Mouse (Mus musculus) lung, embryonic 16.5 days (tissue): Measurements from ENCODE around the gene Nolc1. TPM values are rescaled to one million over a fixed set of nuclear protein-coding genes. Genes with fewer than 3 reads are reported as not detected.

Source experiments
- ATAC-seq: fragments of 200-750 bp; cut with Nextera tagmentation; 2 replicates; pipeline ENCODE4 v1.8.0; 2017; ENCODE audit warnings: low read depth, mild to moderate bottlenecking, moderate library complexity
- H3K27ac ChIP-seq: fragments of 300-500 bp; sonication (generic); 2 replicates; pipeline ENCODE4 v1.5.1; 2014; ENCODE audit warnings: mild to moderate bottlenecking, control low read depth, low read length
- H3K27me3 ChIP-seq: fragments of 300-500 bp; sonication (generic); 2 replicates; pipeline ENCODE4 v1.6.1; 2014; ENCODE audit warnings: low read depth, low read length, mixed read lengths; ENCODE audit not compliant: control insufficient read depth, insufficient read depth
- H3K36me3 ChIP-seq: fragments of 300-500 bp; sonication (generic); 2 replicates; pipeline ENCODE4 v1.6.1; 2014; ENCODE audit warnings: low read length; ENCODE audit not compliant: control insufficient read depth, insufficient read depth
- H3K4me1 ChIP-seq: fragments of 300-500 bp; sonication (generic); replicated peaks from 2 replicates; pipeline ENCODE4 v1.6.1; 2014; ENCODE audit warnings: low read length, mixed read lengths; ENCODE audit not compliant: control insufficient read depth, insufficient read depth
- H3K4me2 ChIP-seq: fragments of 300-500 bp; sonication (generic); 2 replicates; pipeline ENCODE4 v1.6.1; 2014; ENCODE audit warnings: low read depth, low read length, control low read depth
- H3K4me3 ChIP-seq: fragments of 300-500 bp; sonication (generic); 2 replicates; pipeline ENCODE4 v1.5.1; 2014; ENCODE audit warnings: mild to moderate bottlenecking, low read length, control low read depth
- H3K9ac ChIP-seq: fragments of 300-500 bp; sonication (generic); 2 replicates; pipeline ENCODE4 v1.6.1; 2014; ENCODE audit warnings: low read length, control low read depth
- H3K9me3 ChIP-seq: fragments of 300-500 bp; sonication (generic); 2 replicates; pipeline ENCODE4 v1.6.1; 2016; ENCODE audit warnings: low read length; ENCODE audit not compliant: control insufficient read depth
- WGBS: fragments of 180-500 bp; shearing (Covaris S2); extraction: QIAGEN DNeasy Blood & Tissue Kit; methylation state at CpG from one replicate; pipeline ENCODE4 v1.1.7; 2014; 5-methylcytosine and 5-hydroxymethylcytosine counted together
- polyA plus RNA-seq: library from polyadenylated mRNA; unstranded; fragments of >200 nt; fragmentation: Nextera tagmentation; extraction: Ambion mirVana; gene quantifications from 2 replicates; pipeline ENCODE4 v1.2.1, GENCODE M21; 2015

Gene Nolc1
- polyA plus RNA-seq, 1 experiment from 2014 or later, result 66.2 TPM

- no peak overlapping the region for H3K4me3 ChIP-seq
- H3K9me3 ChIP-seq, result no peaks in the 10 kb centered on the region
- peaks cover 8% of the 10 kb centered on the region for H3K4me1 ChIP-seq
- no peak overlapping the region for H3K4me2 ChIP-seq
- H3K9ac ChIP-seq, result no peak overlapping the region
- 57% methylated on average over 4 of the region's 4 CpGs for WGBS
- H3K36me3 ChIP-seq, result no peaks in the 10 kb centered on the region
- H3K27me3 ChIP-seq, result no peaks in the 10 kb centered on the region
- peak overlapping the region; percentile 30; the same call in 1 of the 2 replicates for H3K27ac ChIP-seq
- ATAC-seq, result no peak
These were observed 26.5 kb upstream of the Nolc1 start for GRCm38 (mm10) chr19:46049129-46049528.

- H3K36me3 ChIP-seq, result no peaks in the 10 kb centered on the region
- no peak overlapping the region for H3K9ac ChIP-seq
- 63% methylated on average over 2 of the region's 2 CpGs for WGBS
- no peak overlapping the region for H3K4me3 ChIP-seq
- no peak overlapping the region for H3K27ac ChIP-seq
- H3K9me3 ChIP-seq, result no peaks in the 10 kb centered on the region
- no peak for ATAC-seq
- H3K27me3 ChIP-seq, result no peaks in the 10 kb centered on the region
- no peak overlapping the region for H3K4me2 ChIP-seq
- peaks cover 8% of the 10 kb centered on the region for H3K4me1 ChIP-seq
These were observed 25.2 kb upstream of the Nolc1 start for GRCm38 (mm10) chr19:46050462-46050861.

GRCm38 (mm10) chr19:46055752-46056387 is 19.8 kb upstream of the Nolc1 start:
- Histone ChIP-seq H3K4me3 (peak overlapping the region; percentile 81), H3K27me3 (no peaks in the 10 kb centered on the region), H3K4me1 (peaks cover 7% of the 10 kb centered on the region), H3K36me3 (no peaks in the 10 kb centered on the region), H3K9ac (peak overlapping the region; percentile 31), H3K27ac (peak overlapping the region; percentile 16; the same call in 1 of the 2 replicates), H3K4me2 (peak overlapping the region; percentile 58), H3K9me3 (no peaks in the 10 kb centered on the region)
- WGBS, result 1% methylated on average over 11 of the region's 11 CpGs
- ATAC-seq, result peak; percentile 76

GRCm38 (mm10) chr19:46056388-46056946 is 19.2 kb upstream of the Nolc1 start:
- Histone ChIP-seq H3K4me2 (peak overlapping the region; percentile 62), H3K27me3 (no peaks in the 10 kb centered on the region), H3K27ac (peak overlapping the region; percentile 95), H3K4me3 (peak overlapping the region; percentile 81), H3K9me3 (no peaks in the 10 kb centered on the region), H3K9ac (peak overlapping the region; percentile 84), H3K4me1 (peaks cover 7% of the 10 kb centered on the region), H3K36me3 (no peaks in the 10 kb centered on the region)
- peak; percentile 96 for ATAC-seq
- WGBS, result under 1% methylated on average over 52 of the region's 52 CpGs

GRCm38 (mm10) chr19:46056947-46057607 is 18.6 kb upstream of the Nolc1 start:
- peak; percentile 79 for ATAC-seq
- WGBS, result under 1% methylated on average over 41 of the region's 42 CpGs

GRCm38 (mm10) chr19:46058466-46058865 is 17.2 kb upstream of the Nolc1 start:
- Histone ChIP-seq H3K4me2 (peak overlapping the region; percentile 62), H3K36me3 (peaks cover 19% of the 10 kb centered on the region), H3K27me3 (no peaks in the 10 kb centered on the region), H3K9ac (no peak overlapping the region), H3K27ac (no peak overlapping the region), H3K9me3 (no peaks in the 10 kb centered on the region), H3K4me1 (peaks cover 7% of the 10 kb centered on the region), H3K4me3 (no peak overlapping the region)
- no peak for ATAC-seq
- WGBS, result 98% methylated on average over 7 of the region's 7 CpGs

More at GRCm38 (mm10) chr19:46056947-46057607, 18.6 kb upstream of the Nolc1 start:
- Histone ChIP-seq H3K36me3 (peaks cover 5% of the 10 kb centered on the region), H3K27me3 (no peaks in the 10 kb centered on the region), H3K4me2 (peak overlapping the region; percentile 62), H3K27ac (peak overlapping the region; percentile 95), H3K4me3 (peak overlapping the region; percentile 81), H3K9me3 (no peaks in the 10 kb centered on the region), H3K9ac (peak overlapping the region; percentile 84), H3K4me1 (peaks cover 7% of the 10 kb centered on the region)

- H3K9ac ChIP-seq, result no peak overlapping the region
- no peak overlapping the region for H3K4me3 ChIP-seq
- H3K27me3 ChIP-seq, result no peaks in the 10 kb centered on the region
- peaks cover 42% of the 10 kb centered on the region for H3K36me3 ChIP-seq
- no peaks in the 10 kb centered on the region for H3K9me3 ChIP-seq
- 62% methylated on average over 6 of the region's 6 CpGs for WGBS
- H3K4me1 ChIP-seq, result peaks cover 7% of the 10 kb centered on the region
- H3K4me2 ChIP-seq, result no peak overlapping the region
- no peak for ATAC-seq
- no peak overlapping the region for H3K27ac ChIP-seq
These were observed 14.8 kb upstream of the Nolc1 start for GRCm38 (mm10) chr19:46060845-46061244.

- Histone ChIP-seq H3K36me3 (peaks cover 71% of the 10 kb centered on the region), H3K27ac (no peak overlapping the region), H3K4me3 (no peak overlapping the region), H3K4me1 (no peaks in the 10 kb centered on the region), H3K27me3 (no peaks in the 10 kb centered on the region), H3K9ac (no peak overlapping the region), H3K9me3 (no peaks in the 10 kb centered on the region), H3K4me2 (no peak overlapping the region)
- ATAC-seq, result no peak
- WGBS, result 75% methylated on average over 10 of the region's 10 CpGs
These were observed 7.6 kb upstream of the Nolc1 start for GRCm38 (mm10) chr19:46068054-46068453.

- 79% methylated on average over 7 of the region's 7 CpGs for WGBS
These were observed 2.4 kb upstream of the Nolc1 start for GRCm38 (mm10) chr19:46073285-46073684.

More at GRCm38 (mm10) chr19:46073285-46073684, 2.4 kb upstream of the Nolc1 start:
- no peak overlapping the region for H3K9ac ChIP-seq
- peaks cover 12% of the 10 kb centered on the region for H3K4me1 ChIP-seq
- no peak overlapping the region for H3K27ac ChIP-seq
- H3K9me3 ChIP-seq, result no peaks in the 10 kb centered on the region
- H3K4me2 ChIP-seq, result no peak overlapping the region
- peaks cover 42% of the 10 kb centered on the region for H3K36me3 ChIP-seq
- H3K27me3 ChIP-seq, result no peaks in the 10 kb centered on the region
- no peak for ATAC-seq
- H3K4me3 ChIP-seq, result no peak overlapping the region
